Mouse (Mus musculus) MN1 (cell line): ENCODE results near the gene Sdhc.
"Not testable (repeated sequence)": the region's sequence is repeated elsewhere in the genome, so short reads cannot be mapped to it uniquely, and the experiment has no call there.

Source experiments
- DNase-seq: peaks from one replicate; pipeline ENCODE4 v3.0.0-alpha.2; 2016; ENCODE audit warnings: low spot score

Sdhc gene

DNA sequence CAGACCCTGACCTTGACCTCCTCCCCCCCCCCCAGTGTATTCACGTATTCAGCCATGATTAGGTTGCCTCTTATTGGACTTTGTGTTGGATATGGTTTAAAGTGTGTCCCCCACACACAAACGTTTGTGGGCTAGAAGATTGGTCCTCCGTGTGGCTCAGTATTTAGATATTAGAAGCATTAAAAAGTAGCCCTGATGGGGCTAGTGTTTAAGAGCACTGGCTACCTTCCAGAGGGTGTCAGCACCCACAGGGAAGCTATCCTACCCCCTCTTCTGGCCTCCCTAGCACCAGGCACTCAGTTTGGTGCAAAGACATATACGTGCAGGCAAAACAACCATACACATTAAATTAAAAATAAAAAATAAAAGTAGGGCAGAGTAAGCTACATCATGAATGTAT, 37.4 kb downstream of the Sdhc start:
- peak; percentile 52 for DNase-seq

DNA sequence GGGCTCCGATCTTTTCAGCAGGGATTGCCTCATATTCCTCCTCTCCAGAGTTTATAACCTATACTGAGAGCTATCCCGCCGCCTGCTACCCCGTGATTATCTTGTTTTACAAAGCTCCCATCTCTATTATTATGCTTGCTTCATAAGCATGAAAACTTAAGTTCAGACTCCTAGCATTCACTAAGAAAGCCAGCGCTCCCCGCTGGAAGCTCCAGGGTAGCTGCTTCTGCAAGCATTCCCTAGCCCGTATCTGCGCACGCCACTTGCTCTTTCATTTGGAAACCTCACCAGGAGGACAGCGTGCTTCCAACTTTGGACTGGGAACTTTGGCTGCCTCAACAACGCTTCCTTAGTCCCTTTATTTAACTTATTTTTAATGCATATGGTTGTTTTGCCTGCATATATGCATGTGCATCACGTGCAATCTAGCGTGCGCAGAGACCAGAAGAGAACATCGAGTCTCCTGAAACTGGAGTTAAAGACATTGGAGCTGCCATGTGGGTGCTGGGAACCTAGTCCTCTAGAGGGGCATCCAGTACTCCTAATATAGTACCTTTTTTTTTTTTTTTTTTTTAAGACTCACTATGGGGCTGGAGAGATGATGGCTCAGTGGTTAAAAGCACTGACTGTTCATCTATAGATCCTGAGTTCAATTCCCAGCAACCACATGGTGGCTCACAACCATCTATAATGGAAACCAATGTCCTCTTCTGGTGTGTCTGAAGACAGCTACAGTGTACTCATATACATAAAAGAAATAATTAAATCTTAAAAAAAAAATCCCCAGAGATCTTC, 38.4 kb downstream of the Sdhc start:
- peak; percentile 79 for DNase-seq

DNA sequence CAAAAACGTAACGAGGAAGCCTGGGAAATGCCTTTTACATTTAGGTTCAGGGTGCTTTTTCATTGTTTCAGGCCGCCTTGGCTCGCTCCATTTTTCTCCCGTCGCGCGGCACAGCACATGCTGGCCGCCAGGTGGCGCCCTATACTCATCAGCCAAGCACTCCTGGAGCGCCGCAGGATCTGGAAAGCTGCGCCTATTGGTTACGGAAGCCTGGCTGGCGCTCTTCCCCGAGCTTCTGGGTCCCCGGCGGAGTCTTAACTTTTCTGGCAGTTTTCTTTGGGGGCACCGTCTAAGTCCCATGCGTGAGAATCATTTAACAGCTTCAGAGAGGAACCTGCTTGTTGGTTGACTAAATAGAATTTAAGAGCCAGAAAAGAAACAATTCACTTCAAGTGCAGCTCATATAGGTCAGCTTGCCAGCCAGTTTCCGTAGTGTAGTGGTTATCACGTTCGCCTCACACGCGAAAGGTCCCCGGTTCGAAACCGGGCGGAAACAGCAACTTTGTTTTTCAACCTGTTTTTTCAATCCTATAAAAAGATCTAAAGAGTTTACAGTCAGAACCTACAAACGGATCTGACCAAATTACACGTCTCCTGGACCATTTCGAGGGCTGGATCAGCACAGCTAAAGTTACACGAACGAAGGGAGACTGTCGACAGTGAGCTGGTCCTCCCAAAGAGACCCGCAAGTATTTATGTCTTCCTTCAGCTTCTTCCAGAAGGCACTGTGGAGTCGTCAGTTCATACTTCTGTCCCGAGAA, 39.2 kb downstream of the Sdhc start:
- DNase-seq, result peak; percentile 95

DNA sequence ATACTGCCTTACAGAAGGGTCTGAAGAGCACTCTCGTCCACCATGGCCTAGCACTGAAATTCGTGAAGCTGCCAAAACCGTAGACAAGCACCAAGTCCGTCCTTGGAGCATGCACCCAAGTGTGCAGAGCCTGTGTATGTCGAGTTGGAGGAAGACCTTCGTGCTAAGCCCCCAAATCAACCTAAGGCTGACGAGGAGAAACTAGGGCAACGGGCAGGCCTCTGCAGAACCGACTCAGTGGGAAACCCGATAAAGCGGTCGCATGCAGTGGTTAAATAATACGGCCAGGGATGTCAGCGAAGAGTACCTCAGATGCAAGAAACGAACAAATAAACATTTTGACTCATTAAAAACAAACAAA, 39.8 kb downstream of the Sdhc start:
- DNase-seq, result no peak

DNA sequence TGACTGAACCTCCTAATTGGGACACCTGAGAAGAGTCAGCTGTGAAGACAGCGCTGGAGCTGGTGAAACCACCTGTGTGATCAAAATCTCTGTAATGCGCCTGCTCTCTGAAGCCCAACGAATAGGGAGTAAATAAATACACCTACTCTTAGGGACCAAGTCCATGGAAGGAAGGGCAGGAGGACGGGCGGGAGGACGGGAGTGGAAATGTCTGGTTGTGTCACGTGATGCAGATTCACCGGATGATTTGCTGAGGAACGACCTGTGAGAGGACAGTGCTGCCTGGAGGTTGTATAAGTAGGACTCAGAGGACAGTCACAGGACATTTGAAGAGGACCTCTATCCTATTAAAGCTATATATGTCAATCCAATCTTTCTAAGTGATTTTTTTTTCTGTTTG, 40.8 kb downstream of the Sdhc start:
- no peak for DNase-seq

DNA sequence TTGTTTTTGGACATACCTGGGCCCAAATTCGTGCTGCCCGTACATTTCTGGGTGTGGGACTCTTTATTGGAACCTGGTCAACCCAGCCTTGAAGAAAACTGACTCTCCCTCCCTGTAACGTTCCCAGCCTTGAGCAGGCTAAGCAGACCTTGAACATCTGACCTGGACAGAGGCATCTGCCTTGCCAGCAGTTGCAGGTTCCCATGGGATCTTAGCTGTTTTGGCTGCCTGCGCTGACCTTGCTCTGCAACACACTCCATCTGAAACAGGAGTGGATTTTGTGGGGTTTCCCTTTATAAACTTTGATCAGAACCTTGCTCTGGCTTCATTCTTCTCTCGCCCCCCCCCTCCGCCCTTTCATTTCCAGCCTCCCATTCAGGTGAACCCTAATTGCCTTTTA, 45.2 kb downstream of the Sdhc start:
- peak; percentile 58 for DNase-seq

DNA sequence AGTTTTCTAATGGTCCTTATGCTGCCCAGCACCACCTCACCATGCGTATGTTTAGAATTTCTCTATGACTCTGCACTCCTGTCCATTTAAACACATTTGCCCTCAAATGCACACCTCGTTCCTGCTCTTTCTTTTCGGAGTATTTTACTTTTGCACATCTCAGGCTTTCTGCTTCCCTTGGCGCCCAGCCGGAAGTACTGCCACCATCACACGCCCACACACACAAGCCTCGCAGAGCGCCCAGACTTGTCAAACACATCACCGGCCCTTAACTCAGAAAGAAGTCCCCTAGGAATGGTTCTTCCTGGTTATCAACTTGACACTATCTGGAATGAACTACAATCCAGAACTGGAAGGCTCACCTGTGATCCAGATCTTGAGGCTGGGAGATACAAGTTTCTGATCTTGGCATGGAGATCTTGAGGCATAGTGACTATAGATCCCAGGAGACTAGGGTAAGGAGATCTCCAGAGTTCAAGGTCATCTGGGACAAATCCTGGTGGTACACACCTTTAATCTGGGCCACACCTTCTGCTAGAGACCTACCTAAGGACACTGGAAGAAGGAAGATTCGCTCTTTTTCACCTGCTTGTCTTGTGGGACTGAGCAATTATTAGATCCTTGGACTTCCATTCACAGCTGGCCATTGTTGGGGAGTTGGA, 47.1 kb downstream of the Sdhc start:
- peak; percentile 68 for DNase-seq

DNA sequence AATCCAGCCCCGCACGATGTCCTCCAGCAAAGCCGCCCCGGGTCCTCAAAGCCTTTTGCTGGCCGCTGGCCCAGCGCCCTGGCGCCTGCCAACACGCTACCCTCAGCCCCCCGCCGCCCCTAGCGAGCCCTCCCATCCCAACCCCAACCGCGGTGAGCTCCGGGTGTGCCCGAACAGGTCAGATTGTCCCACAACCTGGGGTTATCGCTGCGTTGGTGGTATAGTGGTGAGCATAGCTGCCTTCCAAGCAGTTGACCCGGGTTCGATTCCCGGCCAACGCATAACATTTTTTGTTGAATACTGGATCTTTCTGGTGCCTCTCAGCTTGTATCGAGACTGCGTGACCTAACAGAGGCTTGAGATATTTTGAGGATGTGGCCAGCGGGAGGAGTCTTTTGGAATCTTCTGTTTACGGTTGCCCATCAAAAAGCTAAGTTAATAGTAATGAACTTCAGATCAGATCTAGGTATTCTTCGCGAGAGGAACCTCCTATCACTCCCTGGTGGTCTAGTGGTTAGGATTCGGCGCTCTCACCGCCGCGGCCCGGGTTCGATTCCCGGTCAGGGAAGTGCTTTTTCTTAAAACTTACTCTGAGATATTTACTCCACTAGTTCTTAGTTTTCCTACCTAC, 47.7 kb downstream of the Sdhc start:
- DNase-seq, result peak; percentile 95

DNA sequence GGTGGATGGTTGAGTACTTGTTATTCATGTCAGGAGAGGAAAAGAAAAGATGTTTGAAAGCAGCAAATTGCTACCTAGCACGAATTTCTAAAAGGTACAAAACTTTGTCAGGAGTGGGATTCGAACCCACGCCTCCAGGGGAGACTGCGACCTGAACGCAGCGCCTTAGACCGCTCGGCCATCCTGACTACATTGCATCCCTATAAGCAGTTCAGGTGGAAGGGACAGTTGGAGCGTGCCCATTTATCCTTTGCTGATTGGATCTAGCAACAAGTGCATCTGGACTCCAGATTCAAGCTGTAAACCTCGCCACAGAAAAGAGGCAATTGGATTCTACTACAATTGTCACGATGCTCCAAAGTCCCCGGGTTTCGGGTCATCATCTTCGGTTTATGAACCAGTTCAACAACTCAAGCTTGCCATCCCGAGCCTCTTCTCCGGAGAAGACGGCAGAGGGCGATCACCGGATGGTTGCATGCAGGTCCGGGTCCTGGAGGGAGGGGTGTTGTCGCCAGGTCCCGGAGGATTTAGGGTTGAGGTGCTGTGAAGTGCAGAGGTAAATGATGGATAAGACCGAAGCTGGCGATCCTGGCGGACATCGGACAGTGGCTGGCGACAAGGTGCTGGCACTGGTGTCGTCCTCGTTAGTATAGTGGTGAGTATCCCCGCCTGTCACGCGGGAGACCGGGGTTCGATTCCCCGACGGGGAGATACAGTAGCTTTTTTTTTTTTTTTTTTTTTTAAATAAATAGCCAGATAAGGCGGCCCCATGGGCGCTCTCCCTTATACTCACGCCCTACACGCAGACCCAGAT, 48.5 kb downstream of the Sdhc start:
- peak; percentile 94 for DNase-seq

DNA sequence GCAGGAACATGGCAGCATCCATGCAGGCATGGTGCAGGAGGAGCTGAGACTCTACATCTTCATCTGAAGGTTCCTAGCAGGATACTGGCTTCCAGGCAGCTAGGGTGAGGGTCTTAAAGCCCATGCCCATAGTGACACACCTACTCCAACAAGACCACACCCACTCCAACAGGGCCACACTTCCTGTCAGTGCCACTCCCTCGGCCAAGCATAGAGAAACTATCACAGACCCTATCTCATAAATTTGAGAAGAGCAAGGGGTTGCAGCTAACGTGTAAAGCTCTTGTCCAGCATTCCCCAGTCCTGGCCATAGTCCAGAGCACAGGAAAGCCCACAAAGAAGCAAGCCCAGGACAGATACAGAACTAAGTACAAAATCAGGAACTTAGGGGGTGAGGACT, 49.4 kb downstream of the Sdhc start:
- no peak for DNase-seq

DNA sequence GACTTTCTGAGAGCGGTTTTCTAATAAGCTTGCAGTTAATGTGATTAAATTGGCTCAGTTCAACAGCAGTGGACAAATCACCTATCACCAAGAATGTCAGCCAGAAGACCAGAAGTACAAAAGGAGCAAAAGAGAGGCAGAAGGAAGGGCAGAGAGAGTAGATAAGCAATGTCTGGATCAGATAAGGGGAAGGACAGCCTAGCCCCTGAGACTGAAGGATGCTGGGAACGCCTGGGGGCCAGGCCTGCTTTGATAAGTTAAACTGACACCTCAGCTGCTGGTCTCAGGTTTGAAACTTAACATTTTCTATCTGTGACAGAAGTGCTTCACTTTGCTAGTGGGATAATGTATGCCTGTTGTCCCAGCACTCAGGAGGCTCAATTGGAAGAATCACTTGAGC, 52.8 kb downstream of the Sdhc start:
- DNase-seq, result no peak

DNA sequence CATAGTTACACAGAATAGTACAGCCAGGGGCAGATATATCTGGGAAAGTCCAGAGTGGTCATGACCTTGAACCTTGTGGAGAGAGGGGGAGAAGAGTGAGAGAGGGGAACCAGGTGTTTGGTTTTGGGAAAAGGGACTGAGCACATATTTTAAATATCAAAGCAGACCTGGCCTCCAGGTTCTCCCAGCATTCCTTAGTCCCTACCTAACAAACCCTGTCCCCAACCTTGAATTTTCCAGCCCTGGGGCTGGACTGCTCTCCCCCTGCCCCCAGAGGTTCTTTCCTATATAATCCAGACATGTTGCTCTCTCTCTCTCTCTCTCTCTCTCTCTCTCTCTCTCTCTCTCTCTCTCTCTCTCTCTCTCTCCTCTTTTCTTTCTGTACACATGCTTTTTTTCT, 53.3 kb downstream of the Sdhc start:
- no peak for DNase-seq

DNA sequence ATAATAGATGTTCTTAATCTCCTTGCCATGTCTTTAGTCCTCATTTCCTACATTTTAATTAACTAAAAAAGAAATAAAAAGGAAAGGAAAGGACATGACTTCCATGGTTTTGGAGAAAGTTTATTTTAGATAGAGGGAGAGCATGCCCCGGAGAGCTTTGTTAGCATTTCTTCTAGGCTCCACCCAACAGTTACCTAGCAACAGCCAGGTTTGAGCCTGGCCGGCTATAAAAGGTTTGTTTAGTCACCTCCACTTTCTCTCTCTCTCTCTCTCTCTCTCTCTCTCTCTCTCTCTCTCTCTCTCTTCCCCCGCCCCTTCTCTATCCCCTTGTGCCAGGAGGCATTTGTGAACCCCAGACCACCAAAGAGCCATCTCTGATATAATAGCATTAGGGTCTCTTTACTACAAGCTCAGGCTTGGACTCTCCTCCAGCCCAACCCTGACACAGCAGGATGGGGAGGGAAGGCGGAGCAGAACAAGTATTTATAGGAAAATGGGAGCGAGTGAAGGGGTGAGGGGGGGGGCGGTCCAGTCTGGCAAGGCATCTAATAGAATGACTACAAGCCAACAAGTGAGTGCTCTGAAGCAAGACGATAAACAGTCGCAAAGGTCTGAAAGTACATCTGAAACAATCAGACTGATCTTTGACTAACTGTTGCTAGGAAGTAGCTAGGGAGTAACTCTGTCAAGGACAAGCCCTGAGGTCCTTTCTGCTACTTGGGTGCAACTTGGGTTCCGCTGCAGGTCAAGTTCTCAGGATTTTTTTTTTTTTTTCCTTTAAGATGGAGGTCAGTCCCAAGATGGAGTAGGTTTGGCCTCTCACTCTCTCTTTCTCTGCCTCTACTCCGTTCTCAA, 54.1 kb downstream of the Sdhc start:
- no peak for DNase-seq

DNA sequence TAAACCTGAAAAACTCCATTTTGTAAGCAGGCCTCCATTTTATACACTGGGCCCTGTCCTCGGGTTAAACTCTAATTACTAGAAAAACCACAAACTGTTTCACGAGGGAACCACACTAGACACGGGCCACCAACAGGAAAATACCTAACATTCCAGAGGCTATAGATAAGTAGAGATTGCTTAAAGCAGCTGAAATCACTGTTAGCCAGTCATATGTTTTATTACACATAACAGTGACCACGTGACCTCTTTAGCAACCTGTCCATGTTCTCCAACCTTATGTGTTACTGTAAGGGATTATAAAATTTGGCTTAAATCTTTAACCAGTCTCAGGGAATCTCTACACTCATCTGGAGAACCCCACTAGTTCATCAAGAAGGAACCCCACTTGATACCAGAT, 56.0 kb downstream of the Sdhc start:
- no peak for DNase-seq

DNA sequence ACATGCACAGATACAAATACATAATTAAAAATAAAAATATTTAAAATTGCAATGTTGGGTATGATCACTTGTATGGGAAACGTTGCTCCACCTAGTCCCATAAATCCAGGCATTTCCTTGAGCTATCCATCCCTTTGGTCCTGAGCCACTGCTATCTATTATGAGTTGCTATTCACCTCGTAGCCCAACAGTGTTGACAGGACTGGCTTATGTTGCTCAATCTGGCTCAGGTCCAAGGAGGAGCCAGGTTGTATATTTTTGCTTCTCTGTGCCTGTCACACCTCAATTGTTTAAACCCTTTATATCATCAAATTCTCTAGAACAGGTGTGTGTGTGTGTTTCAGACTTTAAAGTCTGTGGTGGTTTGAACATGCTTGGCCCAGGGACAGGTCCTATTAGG, 59.6 kb downstream of the Sdhc start:
- DNase-seq, result no peak

DNA sequence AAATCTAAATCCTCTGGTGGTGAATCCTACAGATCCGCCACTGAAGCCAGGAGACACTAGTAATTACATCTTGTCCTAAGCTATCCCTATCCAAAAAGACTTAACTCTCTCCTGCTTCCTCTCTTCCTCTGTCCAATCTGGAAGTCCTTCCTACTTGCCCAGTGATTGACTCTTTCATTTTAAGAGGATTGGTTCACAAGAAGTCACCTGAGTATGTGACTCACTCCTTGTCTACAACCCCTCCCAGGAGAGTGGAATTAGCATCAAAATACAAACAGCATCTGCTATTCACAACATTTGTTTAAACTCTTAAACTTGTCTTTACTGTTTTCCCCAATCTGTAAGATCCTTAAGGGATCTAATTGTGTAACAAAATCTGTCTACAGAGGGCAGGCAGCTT, 60.5 kb downstream of the Sdhc start:
- DNase-seq, result no peak

DNA sequence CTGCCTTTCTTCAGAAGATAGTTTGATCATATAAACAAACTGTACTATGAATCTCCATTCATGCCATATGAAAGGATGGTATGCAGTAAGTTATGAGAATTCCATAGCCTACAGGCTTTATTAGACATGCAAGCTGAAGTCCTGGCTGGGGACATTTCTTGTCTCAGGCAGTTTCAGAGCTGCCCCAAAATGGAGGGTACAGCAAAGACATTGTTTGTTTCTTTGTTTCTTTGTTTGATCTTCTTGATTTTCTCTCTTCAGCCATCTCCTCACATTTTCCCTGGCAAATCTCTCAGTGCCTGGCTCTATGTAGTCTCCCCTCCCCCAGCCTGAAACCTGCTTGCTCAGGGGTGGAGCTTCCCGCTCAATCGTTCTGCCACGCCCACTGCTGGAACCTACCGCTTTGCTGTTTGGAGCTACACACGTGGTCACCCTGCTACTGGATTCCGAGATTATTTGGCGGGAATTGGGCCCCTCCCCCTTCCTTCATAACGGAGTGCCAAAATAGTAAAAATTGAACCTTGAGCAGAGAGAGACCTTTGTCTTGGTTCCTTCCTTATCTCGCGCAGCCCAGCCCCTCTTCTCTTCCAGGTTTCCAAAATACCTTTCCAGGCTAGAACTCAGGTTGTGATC, 62.0 kb downstream of the Sdhc start:
- not testable (repeated sequence) for DNase-seq

DNA sequence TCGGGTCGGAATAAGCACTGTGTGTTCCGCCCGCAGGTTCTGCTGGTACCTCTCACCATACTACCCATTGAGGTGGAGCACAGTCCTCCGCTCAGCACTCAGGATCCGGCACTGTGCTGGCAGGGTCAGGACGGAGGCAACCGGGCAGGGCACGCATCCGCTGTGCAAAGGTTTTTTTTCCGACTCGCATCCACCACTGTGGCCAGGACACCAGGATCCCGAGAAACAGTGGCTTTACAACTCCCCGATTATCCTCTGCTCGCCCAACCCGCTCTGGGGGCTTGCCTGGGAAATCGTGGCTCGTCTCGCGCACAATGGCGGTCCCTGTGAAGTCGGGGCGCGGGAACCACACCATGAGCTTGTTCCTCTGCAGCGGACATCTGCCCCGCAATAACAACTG, 64.7 kb downstream of the Sdhc start:
- no peak for DNase-seq

DNA sequence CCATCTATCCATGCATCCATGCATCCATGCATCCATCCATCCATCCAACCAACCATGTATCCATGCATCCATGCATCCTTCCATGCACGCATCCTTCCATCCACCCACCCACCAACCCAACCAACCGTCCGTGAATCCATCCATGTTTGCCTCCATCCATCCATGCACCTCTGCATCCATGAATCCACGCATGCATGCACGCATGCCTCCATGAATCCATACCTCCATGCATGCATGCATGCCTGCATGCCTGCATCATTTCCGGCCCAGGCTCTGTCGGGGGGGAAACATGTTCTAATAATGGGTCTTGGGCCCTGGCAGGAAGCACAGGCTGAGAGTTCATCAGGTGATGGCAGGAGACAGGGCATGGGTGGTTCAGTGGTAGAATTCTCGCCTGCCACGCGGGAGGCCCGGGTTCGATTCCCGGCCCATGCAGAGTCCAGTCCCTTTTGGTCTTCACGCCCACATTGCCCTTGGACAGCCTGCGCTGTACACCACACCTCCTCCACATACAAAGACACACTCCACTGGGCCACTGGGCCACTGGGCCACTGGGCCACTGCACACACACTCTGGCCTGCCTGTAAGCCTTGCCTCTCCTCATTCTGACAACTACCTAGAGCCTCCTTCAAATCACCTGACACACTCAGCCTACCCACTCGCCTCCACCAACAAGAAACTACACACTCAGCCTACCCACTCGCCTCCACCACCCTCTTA, 68.7 kb downstream of the Sdhc start:
- DNase-seq, result not testable (repeated sequence)

DNA sequence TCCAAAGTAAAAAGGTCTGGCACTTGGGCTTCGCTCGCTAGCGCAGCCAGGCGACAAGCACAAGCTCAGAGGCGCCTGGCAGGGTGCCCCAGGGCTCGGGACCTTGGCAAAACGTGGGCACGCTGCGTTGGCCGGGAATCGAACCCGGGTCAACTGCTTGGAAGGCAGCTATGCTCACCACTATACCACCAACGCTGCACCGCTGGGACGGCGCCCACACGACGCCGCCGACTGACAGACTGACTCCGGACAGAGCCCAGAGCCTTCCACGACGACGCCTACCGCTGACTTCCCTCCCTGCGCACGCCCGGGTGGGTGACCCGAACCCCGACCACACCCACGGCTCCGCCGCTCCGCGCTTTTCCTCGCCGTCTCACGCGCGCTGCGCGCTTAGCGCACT, 70.6 kb downstream of the Sdhc start:
- not testable (repeated sequence) for DNase-seq
